Mouse (Mus musculus) spleen, adult 2 months (tissue): ENCODE data around the gene Xk.
"Not testable (repeated sequence)": the region's sequence is repeated elsewhere in the genome, so short reads cannot be mapped to it uniquely, and the experiment has no call there.

Source experiments
- CTCF ChIP-seq: fragments of 200-500 bp; IDR thresholded peaks from 2 replicates; pipeline ENCODE4 v1.5.1; 2011; ENCODE audit warnings: mild to moderate bottlenecking, inconsistent platforms; ENCODE audit not compliant: insufficient read depth, insufficient read length, insufficient replicate concordance; ENCODE audit errors: extremely low read depth
- POLR2A ChIP-seq: fragments of 200-500 bp; IDR thresholded peaks from 2 replicates; pipeline ENCODE4 v1.6.1; 2011; ENCODE audit warnings: low read depth, low read length, inconsistent platforms

GRCm38 (mm10) chrX:9283464-9283863 lies 10.9 kb downstream of the Xk start, which contains the start of gene H2al1m:
- TF ChIP-seq CTCF, POLR2A: not testable (repeated sequence)
